Mouse (Mus musculus) cortical plate, adult 2 months (tissue): ENCODE measurements at regions not wholly inside any gene's neighbourhood (a gene's known extent, or its start where the extent isn't known, plus 50 kb on each side); places are given as distances from the start of the nearest gene placed in this dataset.

Experiments
- H3K27ac ChIP-seq: fragments of 200-500 bp; 2 replicates; pipeline ENCODE4 v1.5.1; 2012; ENCODE audit warnings: low read length, control low read depth, inconsistent platforms; ENCODE audit not compliant: insufficient read depth
- H3K4me1 ChIP-seq: fragments of 200-500 bp; 2 replicates; pipeline ENCODE4 v1.6.1; 2011; ENCODE audit warnings: low read length; ENCODE audit not compliant: control insufficient read depth, insufficient read depth
- H3K4me3 ChIP-seq: fragments of 200-500 bp; 2 replicates; pipeline ENCODE4 v1.5.1; 2011; ENCODE audit warnings: mild to moderate bottlenecking, low read length, control low read depth; ENCODE audit not compliant: insufficient read depth
- CTCF ChIP-seq: fragments of 200-500 bp; IDR thresholded peaks from 2 replicates; pipeline ENCODE4 v1.5.1; 2011; ENCODE audit warnings: mild to moderate bottlenecking, control low read depth, low read length; ENCODE audit not compliant: insufficient read depth; ENCODE audit errors: extremely low read depth
- POLR2A ChIP-seq: fragments of 200-500 bp; IDR thresholded peaks from 2 replicates; pipeline ENCODE4 v1.6.1; 2011; ENCODE audit warnings: mild to moderate bottlenecking, low read length, control low read depth; ENCODE audit not compliant: insufficient read depth; ENCODE audit errors: extremely low read depth

DNA sequence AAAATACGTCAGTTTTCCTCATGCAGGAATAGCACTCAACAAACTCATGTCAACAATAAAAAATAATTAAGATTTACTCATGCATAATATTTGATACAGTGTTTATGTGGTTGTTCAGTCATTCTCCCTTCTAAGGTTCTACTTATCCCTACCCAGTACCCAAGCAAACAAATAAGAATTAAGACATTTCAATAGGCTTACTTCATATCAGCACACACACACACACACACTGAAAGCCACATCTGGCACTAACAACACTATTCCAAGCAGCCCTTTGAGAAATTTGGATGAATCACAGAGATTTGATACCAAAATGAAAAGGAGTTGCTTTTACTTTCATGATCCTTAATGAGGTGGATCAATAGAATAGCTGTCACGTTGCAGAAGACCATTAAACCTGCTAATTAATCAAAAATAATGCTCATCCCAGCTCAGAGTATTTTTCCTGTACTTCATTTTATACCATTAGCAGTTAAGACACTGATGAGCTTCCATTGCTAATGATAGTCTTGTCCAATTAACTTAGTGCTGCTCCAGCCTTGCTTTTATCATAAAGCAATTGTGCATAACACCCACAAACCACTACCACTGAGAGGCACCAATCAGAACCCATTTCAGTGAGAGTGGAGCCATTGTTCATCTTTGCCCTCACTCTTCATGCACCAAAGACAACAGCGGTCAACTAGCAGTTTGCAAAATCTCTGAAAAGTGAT is 188.3 kb downstream of the Arl4a start:
- H3K27ac ChIP-seq = no peak overlapping the region
- no peak for TF ChIP-seq POLR2A
- no peak for TF ChIP-seq CTCF

DNA sequence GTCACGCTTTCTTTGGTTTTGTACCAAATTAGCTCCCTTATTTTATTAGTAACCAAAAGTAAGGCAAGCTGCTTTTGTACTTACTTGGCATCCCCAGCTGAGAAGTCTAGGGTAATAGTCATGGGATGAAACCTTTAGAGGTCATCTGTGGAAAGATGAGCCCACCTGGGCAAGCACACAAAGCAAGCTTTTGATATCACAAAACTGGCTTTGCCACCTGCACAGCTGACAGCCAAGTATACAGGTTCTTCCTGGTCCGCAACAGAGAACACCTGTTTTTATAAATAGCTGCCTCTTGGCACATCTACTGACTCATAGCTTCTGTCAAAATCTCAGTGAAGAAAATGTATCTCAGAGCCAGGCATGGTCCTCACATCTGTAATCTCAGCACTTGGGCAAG is 197.2 kb downstream of the Arl4a start:
- Histone ChIP-seq H3K4me3 (no peak overlapping the region), H3K27ac (no peak overlapping the region), H3K4me1 (no peaks in the 10 kb centered on the region)
- no peak for TF ChIP-seq CTCF
- no peak for TF ChIP-seq POLR2A

More for the DNA sequence above, 188.3 kb downstream of the Arl4a start:
- no peaks in the 10 kb centered on the region for H3K4me1 ChIP-seq
- no peak overlapping the region for H3K4me3 ChIP-seq

DNA sequence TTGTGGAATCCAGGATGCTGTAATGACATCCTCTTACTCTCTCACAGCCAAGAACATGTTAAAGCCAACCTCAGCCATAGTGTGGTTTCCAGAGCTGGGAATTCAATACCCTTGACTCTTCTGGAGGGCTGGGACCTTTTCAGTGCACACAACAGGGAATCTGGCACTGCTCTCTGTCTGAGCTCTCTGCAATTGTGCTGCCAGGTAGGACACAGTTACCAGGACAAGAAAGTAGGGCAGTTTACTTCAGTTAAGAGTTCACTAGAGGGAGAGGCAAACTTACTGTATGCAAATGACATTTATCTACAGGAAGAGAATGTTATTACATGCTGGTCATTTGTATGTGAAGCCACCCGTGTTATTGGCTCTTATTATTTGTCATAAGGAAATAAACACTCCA is 197.6 kb downstream of the Arl4a start:
- no peaks in the 10 kb centered on the region for H3K4me1 ChIP-seq
- H3K4me3 ChIP-seq = no peak overlapping the region
- TF ChIP-seq CTCF (no peak), POLR2A (no peak)
- H3K27ac ChIP-seq = no peak overlapping the region

DNA sequence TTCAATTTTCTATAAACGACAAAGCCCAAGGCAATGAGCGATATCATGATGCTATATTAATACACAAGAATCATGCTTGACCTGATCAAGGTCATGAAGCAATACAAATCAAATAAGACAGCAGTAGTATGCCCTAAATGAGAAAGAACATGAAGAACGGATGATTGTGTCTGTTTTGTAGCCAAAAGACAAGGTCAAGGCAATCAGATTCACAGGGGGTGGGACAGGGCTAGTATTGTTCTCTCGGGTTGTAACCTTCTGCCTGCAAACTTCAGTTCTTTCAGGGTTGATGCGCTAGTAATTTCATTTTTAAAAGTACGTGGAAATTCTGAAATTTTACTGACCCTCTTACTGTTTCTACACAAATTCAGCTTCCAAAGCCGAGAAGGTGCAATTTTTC is 206.7 kb downstream of the Arl4a start:
- no peak overlapping the region for H3K4me3 ChIP-seq
- H3K4me1 ChIP-seq = no peaks in the 10 kb centered on the region
- H3K27ac ChIP-seq = no peak overlapping the region
- TF ChIP-seq POLR2A (no peak), CTCF (no peak)

DNA sequence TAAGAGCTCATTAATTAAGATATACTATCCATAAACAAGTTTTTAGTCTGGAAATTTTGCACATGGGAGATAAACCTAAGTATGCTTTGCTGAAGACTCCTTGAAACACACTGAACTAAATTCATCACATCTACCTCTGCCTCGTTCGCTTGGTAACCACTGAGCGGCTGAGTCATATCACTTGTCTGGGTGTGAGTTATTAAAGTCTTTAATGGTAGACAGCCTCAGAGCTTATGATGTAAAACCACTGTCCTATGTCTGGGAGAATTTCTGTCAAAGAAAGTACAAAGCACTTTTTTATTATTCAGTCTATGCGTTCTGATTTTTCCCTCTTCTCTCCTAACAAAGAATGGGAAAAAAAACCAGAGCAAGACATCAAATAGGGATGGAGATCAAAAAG is 207.3 kb downstream of the Arl4a start:
- Histone ChIP-seq H3K27ac (no peak overlapping the region), H3K4me1 (no peaks in the 10 kb centered on the region), H3K4me3 (no peak overlapping the region)
- TF ChIP-seq POLR2A = no peak
- TF ChIP-seq CTCF = no peak

DNA sequence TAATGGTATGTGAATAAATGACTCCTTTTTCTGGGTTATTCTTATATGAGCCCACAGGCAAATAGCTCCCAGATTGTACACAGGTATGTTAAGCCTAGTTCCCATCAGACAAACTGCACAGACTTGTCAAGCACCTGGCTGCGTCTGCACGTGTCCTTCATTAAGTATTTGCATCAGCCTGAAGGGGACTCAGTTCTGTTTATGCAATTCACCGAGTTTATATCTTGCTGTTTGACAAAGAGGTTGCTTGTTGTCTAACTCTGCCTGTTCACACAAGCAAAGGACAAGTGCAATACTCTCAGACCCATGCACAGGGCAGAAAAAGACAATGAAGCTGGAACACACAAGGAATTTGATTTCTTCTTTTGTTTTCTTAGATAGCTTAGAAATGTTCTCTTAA is 215.2 kb downstream of the Arl4a start:
- H3K4me1 ChIP-seq = no peaks in the 10 kb centered on the region
- no peak overlapping the region for H3K4me3 ChIP-seq
- no peak overlapping the region for H3K27ac ChIP-seq
- TF ChIP-seq CTCF (no peak), POLR2A (no peak)

DNA sequence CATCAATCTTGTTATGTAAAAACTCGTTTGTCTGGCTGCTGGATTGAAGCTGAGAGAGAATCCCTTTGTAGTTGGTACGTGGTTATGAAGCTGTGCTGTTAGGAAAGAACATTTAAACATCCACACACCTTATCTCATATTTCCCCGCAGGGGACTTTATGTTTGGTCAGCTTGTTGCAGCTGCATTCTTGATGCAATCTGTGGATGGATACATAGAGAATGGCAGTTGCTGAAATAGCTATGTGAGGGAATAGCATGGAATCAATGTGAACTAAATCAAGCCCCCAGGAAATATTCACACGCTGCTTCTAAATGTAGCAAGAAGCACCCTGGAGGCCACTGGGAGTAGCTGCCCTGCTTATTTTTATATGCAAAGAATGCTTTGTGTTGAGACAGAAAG is 236.3 kb downstream of the Arl4a start:
- H3K4me1 ChIP-seq = no peaks in the 10 kb centered on the region
- H3K27ac ChIP-seq = no peak overlapping the region
- TF ChIP-seq CTCF (no peak), POLR2A (no peak)
- H3K4me3 ChIP-seq = no peak overlapping the region

DNA sequence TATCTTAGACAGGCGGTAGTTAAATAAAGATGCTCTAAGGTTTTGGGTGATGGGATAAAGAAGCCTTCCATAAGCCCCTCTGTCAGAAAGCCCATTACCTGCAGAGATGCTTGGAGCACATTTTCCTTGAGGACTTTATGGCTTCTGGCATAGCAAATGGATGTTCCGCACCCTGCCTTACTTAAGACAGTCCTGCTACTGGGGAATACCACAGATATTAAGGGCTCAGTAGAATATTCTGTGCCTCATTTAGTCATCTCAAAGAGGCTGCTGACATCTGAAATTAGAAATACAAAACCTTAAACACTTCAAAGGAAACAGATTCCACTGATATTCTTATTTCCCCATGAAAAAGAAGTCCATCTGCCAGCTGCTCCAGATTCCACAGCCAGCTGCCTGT is 240.0 kb downstream of the Arl4a start:
- TF ChIP-seq CTCF (no peak), POLR2A (no peak)
- no peaks in the 10 kb centered on the region for H3K4me1 ChIP-seq
- H3K27ac ChIP-seq = no peak overlapping the region
- H3K4me3 ChIP-seq = no peak overlapping the region

DNA sequence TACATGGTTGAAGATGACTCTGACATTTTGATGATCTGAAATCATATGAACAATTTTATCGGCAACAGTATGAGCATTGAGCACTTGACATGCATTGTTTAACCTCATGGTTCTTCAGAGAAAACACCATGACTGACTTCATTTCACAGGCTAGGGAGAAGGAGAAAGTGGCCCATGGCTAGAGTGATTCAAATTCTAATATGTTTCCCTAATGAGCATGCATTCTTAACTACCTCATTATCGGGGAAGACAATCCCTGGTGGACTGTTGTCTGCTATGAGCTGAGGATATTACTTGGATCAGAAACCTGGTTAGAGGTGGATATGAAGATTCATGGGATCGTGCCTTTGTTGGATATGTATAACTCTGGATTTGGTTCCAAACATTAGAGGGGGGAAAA is 240.9 kb downstream of the Arl4a start:
- no peaks in the 10 kb centered on the region for H3K4me1 ChIP-seq
- no peak for TF ChIP-seq CTCF
- H3K27ac ChIP-seq = no peak overlapping the region
- no peak overlapping the region for H3K4me3 ChIP-seq

DNA sequence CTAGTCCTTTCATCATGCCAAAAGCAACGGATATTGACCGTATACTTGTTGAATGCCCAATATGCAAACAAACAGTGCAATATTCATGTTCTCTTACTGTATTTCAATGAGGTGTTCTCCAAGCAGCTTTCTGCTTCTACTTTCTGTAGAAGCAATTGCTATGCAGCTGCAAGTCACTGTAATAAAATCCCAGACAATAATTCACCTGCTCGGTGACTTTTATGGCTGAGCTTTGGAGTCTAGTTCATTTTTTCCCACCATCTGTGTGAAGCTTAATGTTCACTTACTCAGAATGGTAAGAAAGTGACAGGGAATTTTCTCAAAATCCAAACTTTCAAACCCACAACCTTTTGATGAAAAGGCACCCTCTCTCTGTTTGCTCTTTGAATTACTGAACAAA is 252.8 kb downstream of the Arl4a start:
- no peak overlapping the region for H3K4me3 ChIP-seq
- TF ChIP-seq POLR2A (no peak), CTCF (no peak)
- no peaks in the 10 kb centered on the region for H3K4me1 ChIP-seq
- H3K27ac ChIP-seq = no peak overlapping the region
